Mouse (Mus musculus) embryonic facial prominence, embryonic 12.5 days (tissue): ENCODE data around the gene Apbb2. TPM values are rescaled to one million over a fixed set of nuclear protein-coding genes. Genes with fewer than 3 reads are reported as not detected.
A peak's percentile ranks its signal among the peaks of the same experiment; 100 is the strongest.

Experiments used
- ATAC-seq: fragments of 200-750 bp; cut with Nextera tagmentation; 2 replicates; pipeline ENCODE4 v1.8.0; 2017; ENCODE audit not compliant: insufficient number of reproducible peaks, insufficient read depth, low FRiP score, low TSS enrichment
- H3K27ac ChIP-seq: fragments of 300-500 bp; sonication (generic); 2 replicates; pipeline ENCODE4 v1.5.1; 2016; ENCODE audit warnings: mild to moderate bottlenecking
- H3K27me3 ChIP-seq: fragments of 300-500 bp; sonication (generic); 2 replicates; pipeline ENCODE4 v1.6.1; 2016; ENCODE audit warnings: mild to moderate bottlenecking, moderate library complexity
- H3K36me3 ChIP-seq: fragments of 300-500 bp; sonication (generic); 2 replicates; pipeline ENCODE4 v1.6.1; 2016; ENCODE audit warnings: mild to moderate bottlenecking
- H3K4me1 ChIP-seq: fragments of 300-500 bp; sonication (generic); 2 replicates; pipeline ENCODE4 v1.6.1; 2016
- H3K4me2 ChIP-seq: fragments of 300-500 bp; sonication (generic); replicated peaks from 2 replicates; pipeline ENCODE4 v1.6.1; 2016; ENCODE audit warnings: mild to moderate bottlenecking, moderate library complexity
- H3K4me3 ChIP-seq: fragments of 300-500 bp; sonication (generic); 2 replicates; pipeline ENCODE4 v1.5.1; 2016; ENCODE audit warnings: mild to moderate bottlenecking
- H3K9ac ChIP-seq: fragments of 300-500 bp; sonication (generic); 2 replicates; pipeline ENCODE4 v1.6.1; 2016; ENCODE audit warnings: mild to moderate bottlenecking, moderate library complexity
- H3K9me3 ChIP-seq: fragments of 300-500 bp; sonication (generic); 2 replicates; pipeline ENCODE4 v1.6.1; 2016; ENCODE audit warnings: mild to moderate bottlenecking, moderate library complexity
- WGBS: fragments of 180-500 bp; shearing (Covaris S2); methylation state at CpG from one replicate; pipeline ENCODE4 v1.1.7; 2016; 5-methylcytosine and 5-hydroxymethylcytosine counted together
- polyA plus RNA-seq: library from polyadenylated mRNA; unstranded; fragments of >200 nt; fragmentation: Nextera tagmentation; extraction: Ambion mirVana; gene quantifications from 2 replicates; pipeline ENCODE4 v1.2.1, GENCODE M21; 2016

Apbb2 gene
- polyA plus RNA-seq, 1 experiment from 2014 or later = 53.2 TPM

GRCm38 (mm10) chr5:66528567-66528966 is 90.0 kb downstream of the Apbb2 start:
- Histone ChIP-seq H3K4me1 (peaks cover 71% of the 10 kb centered on the region), H3K9me3 (no peaks in the 10 kb centered on the region), H3K36me3 (no peaks in the 10 kb centered on the region), H3K27ac (peak overlapping the region; percentile 90), H3K4me3 (no peak overlapping the region), H3K27me3 (no peaks in the 10 kb centered on the region), H3K4me2 (peak overlapping the region; percentile 24; the same call in 1 of the 2 replicates), H3K9ac (no peak overlapping the region)
- peak; percentile 88 for ATAC-seq
- 8% methylated on average over 7 of the region's 7 CpGs for WGBS

- Histone ChIP-seq H3K4me2 (no peak overlapping the region), H3K36me3 (no peaks in the 10 kb centered on the region), H3K9ac (no peak overlapping the region), H3K4me3 (no peak overlapping the region), H3K9me3 (no peaks in the 10 kb centered on the region), H3K4me1 (peaks cover 61% of the 10 kb centered on the region), H3K27me3 (no peaks in the 10 kb centered on the region), H3K27ac (peak overlapping the region; percentile 90)
- no peak for ATAC-seq
- 50% methylated on average over 8 of the region's 8 CpGs for WGBS
Measured at GRCm38 (mm10) chr5:66527090-66527489, 91.5 kb downstream of the Apbb2 start.

GRCm38 (mm10) chr5:66525002-66525401 is 93.6 kb downstream of the Apbb2 start:
- WGBS = 38% methylated on average over 4 of the region's 4 CpGs
- Histone ChIP-seq H3K9me3 (no peaks in the 10 kb centered on the region), H3K4me2 (no peak overlapping the region), H3K9ac (no peak overlapping the region), H3K27me3 (no peaks in the 10 kb centered on the region), H3K36me3 (no peaks in the 10 kb centered on the region), H3K4me1 (peaks cover 42% of the 10 kb centered on the region), H3K27ac (peak overlapping the region; percentile 64), H3K4me3 (no peak overlapping the region)
- no peak for ATAC-seq

- 45% methylated on average over 16 of the region's 16 CpGs for WGBS
- H3K9me3 ChIP-seq = no peaks in the 10 kb centered on the region
- no peaks in the 10 kb centered on the region for H3K36me3 ChIP-seq
- peak overlapping the region; percentile 66; the same call in 1 of the 2 replicates for H3K27ac ChIP-seq
- no peak overlapping the region for H3K4me3 ChIP-seq
- H3K4me2 ChIP-seq = no peak overlapping the region
- no peaks in the 10 kb centered on the region for H3K27me3 ChIP-seq
- H3K4me1 ChIP-seq = peaks cover 41% of the 10 kb centered on the region
- no peak for ATAC-seq
- H3K9ac ChIP-seq = no peak overlapping the region
Measured at GRCm38 (mm10) chr5:66523681-66524503, 94.7 kb downstream of the Apbb2 start.

- no peak overlapping the region for H3K4me3 ChIP-seq
- H3K36me3 ChIP-seq = no peaks in the 10 kb centered on the region
- H3K27ac ChIP-seq = no peak overlapping the region
- H3K4me2 ChIP-seq = no peak overlapping the region
- no peak overlapping the region for H3K9ac ChIP-seq
- no peaks in the 10 kb centered on the region for H3K27me3 ChIP-seq
- peaks cover 26% of the 10 kb centered on the region for H3K4me1 ChIP-seq
- WGBS = 72% methylated on average over 2 of the region's 2 CpGs
- ATAC-seq = no peak
- no peaks in the 10 kb centered on the region for H3K9me3 ChIP-seq
Measured at GRCm38 (mm10) chr5:66521250-66521649, 97.3 kb downstream of the Apbb2 start.

- 72% methylated on average over 5 of the region's 5 CpGs for WGBS
- Histone ChIP-seq H3K4me2 (no peak overlapping the region), H3K9me3 (no peaks in the 10 kb centered on the region), H3K4me1 (peaks cover 12% of the 10 kb centered on the region), H3K27me3 (no peaks in the 10 kb centered on the region), H3K27ac (no peak overlapping the region), H3K9ac (no peak overlapping the region), H3K4me3 (no peak overlapping the region), H3K36me3 (no peaks in the 10 kb centered on the region)
- ATAC-seq = no peak
Measured at GRCm38 (mm10) chr5:66519511-66519910, 99.1 kb downstream of the Apbb2 start.

- H3K4me2 ChIP-seq = peak overlapping the region; percentile 21; the same call in 1 of the 2 replicates
- peak overlapping the region; percentile 46; the same call in 1 of the 2 replicates for H3K27ac ChIP-seq
- no peaks in the 10 kb centered on the region for H3K36me3 ChIP-seq
- no peak overlapping the region for H3K9ac ChIP-seq
- ATAC-seq = no peak
- no peaks in the 10 kb centered on the region for H3K9me3 ChIP-seq
- H3K4me1 ChIP-seq = peaks cover 8% of the 10 kb centered on the region
- WGBS = 38% methylated on average over 14 of the region's 14 CpGs
- no peak overlapping the region for H3K4me3 ChIP-seq
- H3K27me3 ChIP-seq = no peaks in the 10 kb centered on the region
Measured at GRCm38 (mm10) chr5:66518411-66519006, 100.1 kb downstream of the Apbb2 start.

- no peak overlapping the region for H3K4me2 ChIP-seq
- 56% methylated on average over 6 of the region's 6 CpGs for WGBS
- peak overlapping the region; percentile 54; the same call in 1 of the 2 replicates for H3K27ac ChIP-seq
- no peak overlapping the region for H3K9ac ChIP-seq
- H3K27me3 ChIP-seq = no peaks in the 10 kb centered on the region
- H3K4me3 ChIP-seq = no peak overlapping the region
- peaks cover 6% of the 10 kb centered on the region for H3K4me1 ChIP-seq
- no peaks in the 10 kb centered on the region for H3K36me3 ChIP-seq
- ATAC-seq = no peak
- no peaks in the 10 kb centered on the region for H3K9me3 ChIP-seq
Measured at GRCm38 (mm10) chr5:66517503-66517902, 101.1 kb downstream of the Apbb2 start.

GRCm38 (mm10) chr5:66516311-66516710 is 102.3 kb downstream of the Apbb2 start:
- WGBS = 93% methylated on average over 8 of the region's 8 CpGs

GRCm38 (mm10) chr5:66515271-66515670 is 103.3 kb downstream of the Apbb2 start:
- H3K27me3 ChIP-seq = no peaks in the 10 kb centered on the region
- H3K9ac ChIP-seq = no peak overlapping the region
- no peak overlapping the region for H3K27ac ChIP-seq
- H3K36me3 ChIP-seq = no peaks in the 10 kb centered on the region
- no peak overlapping the region for H3K4me2 ChIP-seq
- H3K4me3 ChIP-seq = no peak overlapping the region
- H3K4me1 ChIP-seq = peaks cover 6% of the 10 kb centered on the region
- WGBS = 75% methylated on average over 10 of the region's 10 CpGs
- ATAC-seq = no peak
- H3K9me3 ChIP-seq = no peaks in the 10 kb centered on the region

More at GRCm38 (mm10) chr5:66516311-66516710, 102.3 kb downstream of the Apbb2 start:
- H3K27me3 ChIP-seq = no peaks in the 10 kb centered on the region
- no peak overlapping the region for H3K27ac ChIP-seq
- H3K9ac ChIP-seq = no peak overlapping the region
- no peak for ATAC-seq
- no peak overlapping the region for H3K4me3 ChIP-seq
- no peaks in the 10 kb centered on the region for H3K36me3 ChIP-seq
- H3K4me2 ChIP-seq = no peak overlapping the region
- peaks cover 6% of the 10 kb centered on the region for H3K4me1 ChIP-seq
- no peaks in the 10 kb centered on the region for H3K9me3 ChIP-seq

- no peak for ATAC-seq
- H3K4me3 ChIP-seq = no peak overlapping the region
- 78% methylated on average over 6 of the region's 6 CpGs for WGBS
- no peak overlapping the region for H3K9ac ChIP-seq
- peaks cover 12% of the 10 kb centered on the region for H3K4me1 ChIP-seq
- H3K27ac ChIP-seq = no peak overlapping the region
- H3K27me3 ChIP-seq = no peaks in the 10 kb centered on the region
- H3K4me2 ChIP-seq = no peak overlapping the region
- H3K9me3 ChIP-seq = no peaks in the 10 kb centered on the region
- H3K36me3 ChIP-seq = no peaks in the 10 kb centered on the region
Measured at GRCm38 (mm10) chr5:66514659-66515058, 103.9 kb downstream of the Apbb2 start.

GRCm38 (mm10) chr5:66513412-66513811 is 105.2 kb downstream of the Apbb2 start:
- H3K36me3 ChIP-seq = no peaks in the 10 kb centered on the region
- H3K4me1 ChIP-seq = peaks cover 11% of the 10 kb centered on the region
- H3K27me3 ChIP-seq = no peaks in the 10 kb centered on the region
- H3K9me3 ChIP-seq = no peaks in the 10 kb centered on the region
- H3K4me2 ChIP-seq = no peak overlapping the region
- no peak for ATAC-seq
- H3K9ac ChIP-seq = no peak overlapping the region
- no peak overlapping the region for H3K4me3 ChIP-seq
- H3K27ac ChIP-seq = no peak overlapping the region
